Mouse (Mus musculus): Measurements from ENCODE around the gene Stim2.

GRCm38 (mm10) chr5:54056266-54056665 is 58.0 kb downstream of the Stim2 start:
- TF ChIP-seq CTCF (IDR thresholded peaks at IDR 0.05; ENCODE audit: control insufficient read depth, insufficient read depth, insufficient replicate concordance, low read depth, low read length) (no peak), POLR2A (IDR thresholded peaks at IDR 0.05; ENCODE audit: control insufficient read depth, low read depth, low read length) (no peak)

Data from testis, adult 2 months (tissue).